Mouse (Mus musculus) Patski (cell line): ENCODE measurements around the gene Ankrd54. TPM values are rescaled to one million over a fixed set of nuclear protein-coding genes. Genes with fewer than 3 reads are reported as not detected.
A peak's percentile ranks its signal among the peaks of the same experiment; 100 is the strongest.

ENCODE experiments used
- ATAC-seq: fragments of 100-300 bp; one replicate; pipeline ENCODE4 v1.8.0; 2021
- CTCF ChIA-PET: fragments of 350-600 bp; sonication (Branson Sonifier 250); formaldehyde crosslinking; loops from one replicate; lab custom pipeline; 2022; ENCODE audit warnings: inconsistent platforms; lab: Charles Lee
- POLR2A ChIA-PET: fragments of 350-600 bp; sonication (Branson Sonifier 250); formaldehyde crosslinking; loops from one replicate; lab custom pipeline; 2022; ENCODE audit warnings: antibody characterized with exemption, inconsistent platforms; lab: Charles Lee
- DNase-seq: peaks from one replicate; pipeline ENCODE4 v3.0.0-alpha.2; 2011; ENCODE audit warnings: low read depth, low spot score
- H3K27me3 ChIP-seq: fragments of 371-371 bp; one replicate; pipeline ENCODE4 v1.5.1; 2021
- CTCF ChIP-seq: fragments of 100-300 bp; IDR thresholded peaks from one replicate; pipeline ENCODE4 v1.5.1; 2021
- in situ Hi-C: fragments of 300-500 bp; cut with MboI; formaldehyde crosslinking; loops from 3 replicates; pipeline ENCODE4 v1.11.1; 2018; ENCODE audit warnings: low pct_unique_long_range_greater_than_20kb, mixed read lengths
- polyA plus RNA-seq: library from polyadenylated mRNA; unstranded; gene quantifications from one replicate; pipeline ENCODE4 v1.2.3, GENCODE M21; 2021

Ankrd54 gene
- polyA plus RNA-seq, 1 experiment from 2014 or later, result 40.0 TPM

GRCm38 (mm10) chr15:79101531-79101930 is 38.8 kb upstream of the Ankrd54 start:
- ChIA-PET CTCF (no interaction called here), POLR2A (no interaction called here)
- no peak for TF ChIP-seq CTCF
- ATAC-seq, result no peak
- no peaks in the 10 kb centered on the region for H3K27me3 ChIP-seq
- no peak for DNase-seq
- in situ Hi-C loops, result no loop called here

DNA sequence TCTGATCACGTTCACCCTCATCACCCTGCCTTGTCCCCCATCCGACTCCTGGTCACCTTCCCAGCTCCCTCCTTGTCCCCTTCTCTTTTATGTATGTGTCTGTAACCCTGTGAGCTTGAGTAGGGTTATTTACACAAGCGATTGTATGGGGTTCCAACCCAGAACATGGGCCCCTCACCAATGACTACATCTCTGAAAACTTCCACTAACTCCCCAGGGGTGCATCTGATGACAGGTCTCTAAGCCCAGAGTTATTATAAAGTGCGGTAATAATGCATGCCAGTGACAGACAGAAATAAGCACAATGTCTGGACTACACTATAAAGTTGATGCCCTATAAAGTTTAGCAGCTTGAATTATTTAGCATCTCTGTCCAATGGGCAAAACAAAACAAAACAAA is 37.7 kb upstream of the Ankrd54 start:
- no peaks in the 10 kb centered on the region for H3K27me3 ChIP-seq
- TF ChIP-seq CTCF, result no peak
- ChIA-PET POLR2A (interaction anchor here (0.9 to 1.9 kb wide), 2 partner anchors 8 to 9 kb away, joined by 4 to 5 read pairs; partner anchors contain the start of gene Micall1), CTCF (interaction anchor here (1.0 to 1.5 kb wide), 3 partner anchors 9 to 19 kb away, joined by 3 read pairs; no protein-coding TSS in a partner anchor)
- ATAC-seq (no peak), DNase-seq (no peak)
- in situ Hi-C loops, result no loop called here

DNA sequence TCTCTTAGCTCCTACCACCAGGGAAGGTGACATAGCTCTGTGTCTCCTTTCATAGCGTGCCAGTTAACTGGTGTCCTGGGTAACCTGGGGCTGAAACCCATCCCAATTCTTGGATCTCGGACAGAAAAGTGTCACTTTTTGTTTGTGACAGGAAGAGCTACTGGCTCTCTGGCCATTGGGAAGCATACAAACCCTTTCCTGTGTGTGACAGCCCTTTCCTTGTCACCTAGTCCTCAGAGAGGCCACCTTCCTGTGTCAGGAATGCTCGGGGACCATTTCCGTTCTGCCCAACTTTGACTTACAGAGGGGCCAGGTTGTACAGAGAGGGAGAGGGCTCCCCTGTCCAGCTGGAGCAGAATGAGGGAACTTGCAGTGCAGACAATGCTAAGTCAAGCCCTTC is 36.8 kb upstream of the Ankrd54 start:
- ChIA-PET POLR2A (interaction anchor here (0.6 to 1.9 kb wide), 3 partner anchors 9 to 223 kb away, joined by 4 to 5 read pairs (median 4); partner anchors contain the start of gene Micall1), CTCF (interaction anchor here (1.2 to 1.5 kb wide), 3 partner anchors 8 to 40 kb away, joined by 3 read pairs; no protein-coding TSS in a partner anchor)
- in situ Hi-C loops, result no loop called here
- no peaks in the 10 kb centered on the region for H3K27me3 ChIP-seq
- ATAC-seq (no peak), DNase-seq (no peak)
- TF ChIP-seq CTCF, result no peak

DNA sequence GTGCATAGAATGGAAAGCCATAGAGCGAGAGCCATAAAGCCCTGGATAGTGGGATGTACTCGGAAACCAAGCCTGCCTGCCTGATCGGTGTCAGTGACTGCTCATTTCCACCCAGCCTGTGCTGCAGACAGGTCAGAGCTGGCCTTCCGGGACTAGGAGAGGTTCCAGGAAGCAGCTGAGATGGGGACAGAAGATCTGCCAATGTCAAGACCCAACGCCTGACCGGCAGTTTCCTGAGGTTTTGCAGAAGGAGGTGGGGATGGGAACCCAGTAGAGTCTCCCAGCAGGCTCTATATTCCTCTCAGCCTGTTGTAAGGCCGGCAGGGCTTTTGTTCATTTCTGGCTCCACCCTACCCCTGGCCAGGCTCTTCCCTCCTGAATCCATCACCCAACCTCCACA is 36.2 kb upstream of the Ankrd54 start:
- TF ChIP-seq CTCF, result no peak
- ChIA-PET CTCF (interaction anchor here (1.4 kb wide), 1 partner anchor 40 kb away, joined by 3 read pairs; no protein-coding TSS in a partner anchor), POLR2A (no interaction called here)
- no peak for DNase-seq
- no peak for ATAC-seq
- in situ Hi-C loops, result no loop called here
- no peaks in the 10 kb centered on the region for H3K27me3 ChIP-seq

- TF ChIP-seq CTCF, result no peak
- no peaks in the 10 kb centered on the region for H3K27me3 ChIP-seq
- ATAC-seq (no peak), DNase-seq (no peak)
- ChIA-PET CTCF (no interaction called here), POLR2A (interaction anchor here (0.9 kb wide), 1 partner anchor 10 kb away, joined by 4 read pairs; the partner anchor contains the start of gene Micall1)
- in situ Hi-C loops, result no loop called here
These were observed 35.5 kb upstream of the Ankrd54 start for GRCm38 (mm10) chr15:79098220-79098619.

- TF ChIP-seq CTCF, result no peak
- no peak for ATAC-seq
- CTCF ChIA-PET, result no interaction called here
- DNase-seq, result no peak
- no peaks in the 10 kb centered on the region for H3K27me3 ChIP-seq
- in situ Hi-C loops, result no loop called here
- POLR2A ChIA-PET, result interaction anchor here (0.9 kb wide), 1 partner anchor 11 kb away, joined by 4 read pairs; the partner anchor contains the start of gene Micall1
These were observed 34.9 kb upstream of the Ankrd54 start for GRCm38 (mm10) chr15:79097611-79098025.

- POLR2A ChIA-PET, result interaction anchor here (0.9 kb wide), 1 partner anchor 11 kb away, joined by 4 read pairs; the partner anchor contains the start of gene Micall1
- CTCF ChIA-PET, result no interaction called here
- no peak for TF ChIP-seq CTCF
- H3K27me3 ChIP-seq, result no peaks in the 10 kb centered on the region
- in situ Hi-C loops, result no loop called here
- ATAC-seq (no peak), DNase-seq (no peak)
These were observed 34.4 kb upstream of the Ankrd54 start for GRCm38 (mm10) chr15:79097135-79097534.

GRCm38 (mm10) chr15:79096556-79096955 is 33.9 kb upstream of the Ankrd54 start:
- CTCF ChIA-PET, result no interaction called here
- H3K27me3 ChIP-seq, result no peaks in the 10 kb centered on the region
- POLR2A ChIA-PET, result no interaction called here
- no peak for TF ChIP-seq CTCF
- DNase-seq (no peak), ATAC-seq (no peak)
- in situ Hi-C loops, result no loop called here

DNA sequence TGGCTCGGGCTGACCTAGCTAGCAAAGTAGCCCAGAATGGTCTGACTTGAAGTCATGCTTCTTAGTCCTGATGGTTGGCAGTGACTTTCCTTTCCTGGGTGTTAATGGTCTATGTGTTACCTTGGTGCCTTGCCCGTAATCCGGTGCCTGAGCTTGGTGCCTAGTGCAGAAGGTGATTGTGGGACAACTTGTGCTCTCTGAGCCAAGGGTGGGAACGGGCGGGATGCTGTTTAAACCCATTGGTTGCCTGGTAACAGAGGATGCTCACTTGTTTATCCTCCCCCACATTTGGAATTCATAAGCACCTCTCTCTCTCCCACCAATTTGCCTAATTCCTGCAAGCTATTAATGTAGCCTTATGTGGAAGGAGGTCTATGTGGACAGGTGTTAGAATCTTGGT is 32.8 kb upstream of the Ankrd54 start:
- ATAC-seq, result no peak
- ChIA-PET CTCF (interaction anchor here (0.8 kb wide), 1 partner anchor 11 kb away, joined by 3 read pairs; no protein-coding TSS in a partner anchor), POLR2A (interaction anchor here (0.6 kb wide), 1 partner anchor 33 kb away, joined by 6 read pairs; no protein-coding TSS in a partner anchor)
- in situ Hi-C loops, result no loop called here
- DNase-seq, result no peak
- no peaks in the 10 kb centered on the region for H3K27me3 ChIP-seq
- TF ChIP-seq CTCF, result no peak

GRCm38 (mm10) chr15:79093083-79093839 is 30.6 kb upstream of the Ankrd54 start:
- H3K27me3 ChIP-seq, result no peaks in the 10 kb centered on the region
- ATAC-seq, result no peak
- CTCF ChIA-PET, result interaction anchor here (1.3 to 2.2 kb wide), 3 partner anchors 23 to 56 kb away, joined by 3 to 7 read pairs (median 5); no protein-coding TSS in a partner anchor
- in situ Hi-C loops, result no loop called here
- POLR2A ChIA-PET, result interaction anchor here (0.5 kb wide), 1 partner anchor 19 kb away, joined by 3 read pairs; no protein-coding TSS in a partner anchor
- TF ChIP-seq CTCF, result peak; percentile 79
- no peak for DNase-seq
